Mouse (Mus musculus) liver, embryonic 11.5 days (tissue): ENCODE measurements around the gene Xpo6. TPM values are rescaled to one million over a fixed set of nuclear protein-coding genes. Genes with fewer than 3 reads are reported as not detected.

Source experiments
- ATAC-seq: fragments of 200-750 bp; cut with Nextera tagmentation; replicated peaks from 2 replicates; pipeline ENCODE4 v1.8.0; 2017; ENCODE audit warnings: moderate number of reproducible peaks, mild to moderate bottlenecking, moderate TSS enrichment, moderate library complexity; ENCODE audit not compliant: low FRiP score
- DNase-seq: peaks from one replicate; pipeline ENCODE4 v3.0.0-alpha.2; 2017; ENCODE audit warnings: low spot score
- H3K27ac ChIP-seq: fragments of 300-500 bp; sonication (generic); 2 replicates; pipeline ENCODE4 v1.5.1; 2014; ENCODE audit warnings: mild to moderate bottlenecking, low read depth, low read length, control low read depth
- H3K27me3 ChIP-seq: fragments of 300-500 bp; sonication (generic); replicated peaks from 2 replicates; pipeline ENCODE4 v1.6.1; 2014; ENCODE audit warnings: low read length, mixed read lengths; ENCODE audit not compliant: control insufficient read depth, insufficient read depth
- H3K36me3 ChIP-seq: fragments of 300-500 bp; sonication (generic); 2 replicates; pipeline ENCODE4 v1.6.1; 2014; ENCODE audit warnings: mild to moderate bottlenecking, low read length, moderate library complexity, mixed read lengths; ENCODE audit not compliant: control insufficient read depth, insufficient read depth
- H3K4me1 ChIP-seq: fragments of 300-500 bp; sonication (generic); replicated peaks from 2 replicates; pipeline ENCODE4 v1.6.1; 2014; ENCODE audit warnings: low read length, mixed read lengths; ENCODE audit not compliant: control insufficient read depth, insufficient read depth
- H3K4me2 ChIP-seq: fragments of 300-500 bp; sonication (generic); 2 replicates; pipeline ENCODE4 v1.6.1; 2014; ENCODE audit warnings: mild to moderate bottlenecking, control low read depth, moderate library complexity
- H3K4me3 ChIP-seq: fragments of 300-500 bp; sonication (generic); 2 replicates; pipeline ENCODE4 v1.5.1; 2014; ENCODE audit warnings: low read depth, low read length, control low read depth
- H3K9ac ChIP-seq: fragments of 300-500 bp; sonication (generic); 2 replicates; pipeline ENCODE4 v1.6.1; 2014; ENCODE audit warnings: low read depth, low read length, control low read depth
- H3K9me3 ChIP-seq: fragments of 300-500 bp; sonication (generic); 2 replicates; pipeline ENCODE4 v1.6.1; 2016; ENCODE audit warnings: low read length, inconsistent platforms, mixed read lengths; ENCODE audit not compliant: control insufficient read depth
- WGBS: fragments of 180-500 bp; shearing (Covaris S2); extraction: QIAGEN DNeasy Blood & Tissue Kit; methylation state at CpG from one replicate; pipeline ENCODE4 v1.1.7; 2014; 5-methylcytosine and 5-hydroxymethylcytosine counted together
- polyA plus RNA-seq: library from polyadenylated mRNA; unstranded; fragments of >200 nt; fragmentation: Nextera tagmentation; extraction: Ambion mirVana; gene quantifications from 2 replicates; pipeline ENCODE4 v1.2.1, GENCODE M21; 2014

Gene Xpo6
- polyA plus RNA-seq, 1 experiment from 2014 or later = 59.7 TPM

GRCm38 (mm10) chr7:126167426-126167825, 32.9 kb downstream of the Xpo6 start:
- no peak overlapping the region for H3K4me2 ChIP-seq
- H3K4me1 ChIP-seq = peaks cover 4% of the 10 kb centered on the region; the same call in 1 of the 2 replicates
- ATAC-seq = no peak
- DNase-seq = no peak
- H3K27ac ChIP-seq = no peak overlapping the region; the same call in 1 of the 2 replicates
- 42% methylated on average over 3 of the region's 3 CpGs for WGBS
- no peak overlapping the region for H3K9ac ChIP-seq
- H3K36me3 ChIP-seq = peaks cover 16% of the 10 kb centered on the region; the same call in 1 of the 2 replicates
- H3K27me3 ChIP-seq = no peaks in the 10 kb centered on the region
- no peaks in the 10 kb centered on the region for H3K9me3 ChIP-seq
- no peak overlapping the region for H3K4me3 ChIP-seq

GRCm38 (mm10) chr7:126166571-126166970, 33.7 kb downstream of the Xpo6 start:
- Histone ChIP-seq H3K4me2 (no peak overlapping the region), H3K9ac (no peak overlapping the region), H3K9me3 (no peaks in the 10 kb centered on the region), H3K4me1 (peaks cover 4% of the 10 kb centered on the region; the same call in 1 of the 2 replicates), H3K4me3 (no peak overlapping the region), H3K36me3 (peaks cover 10% of the 10 kb centered on the region; the same call in 1 of the 2 replicates), H3K27me3 (no peaks in the 10 kb centered on the region), H3K27ac (no peak overlapping the region)
- DNase-seq (no peak), ATAC-seq (no peak)

GRCm38 (mm10) chr7:126158238-126158637, 42.1 kb downstream of the Xpo6 start:
- H3K4me1 ChIP-seq = no peaks in the 10 kb centered on the region
- peaks cover 16% of the 10 kb centered on the region; the same call in 1 of the 2 replicates for H3K36me3 ChIP-seq
- H3K9ac ChIP-seq = no peak overlapping the region
- DNase-seq (no peak), ATAC-seq (no peak)
- H3K4me3 ChIP-seq = no peak overlapping the region
- no peaks in the 10 kb centered on the region for H3K27me3 ChIP-seq
- H3K4me2 ChIP-seq = no peak overlapping the region
- no peaks in the 10 kb centered on the region for H3K9me3 ChIP-seq
- no peak overlapping the region for H3K27ac ChIP-seq
- 89% methylated on average over 3 of the region's 3 CpGs for WGBS

GRCm38 (mm10) chr7:126155746-126156145, 44.6 kb downstream of the Xpo6 start:
- no peak overlapping the region for H3K4me3 ChIP-seq
- ATAC-seq (no peak), DNase-seq (no peak)
- H3K27ac ChIP-seq = no peak overlapping the region
- H3K36me3 ChIP-seq = peaks cover 24% of the 10 kb centered on the region
- no peaks in the 10 kb centered on the region for H3K9me3 ChIP-seq
- WGBS = 68% methylated on average over 1 of the region's 1 CpGs
- no peak overlapping the region for H3K9ac ChIP-seq
- no peaks in the 10 kb centered on the region for H3K27me3 ChIP-seq
- no peaks in the 10 kb centered on the region for H3K4me1 ChIP-seq
- no peak overlapping the region for H3K4me2 ChIP-seq

DNA sequence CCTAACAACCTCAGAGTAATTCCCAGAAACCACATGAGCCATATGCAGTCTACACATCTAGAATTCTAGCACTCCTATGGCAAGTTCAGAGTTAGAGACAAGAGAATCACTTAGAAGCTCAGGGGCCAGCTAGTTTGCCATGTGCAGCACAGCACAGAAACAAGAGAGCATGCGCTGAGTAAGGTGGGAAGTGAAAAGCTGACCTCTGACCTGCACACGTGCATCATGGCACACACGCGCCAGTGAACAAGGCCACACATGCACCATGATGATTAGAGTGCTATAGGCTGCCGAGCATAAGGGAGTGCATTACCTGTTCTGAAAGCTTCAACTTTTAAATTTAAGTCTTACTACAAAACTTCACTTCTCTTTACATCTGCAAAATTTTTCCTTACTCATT, 45.6 kb downstream of the Xpo6 start:
- ATAC-seq = no peak

GRCm38 (mm10) chr7:126152324-126152723, 48.0 kb downstream of the Xpo6 start:
- Histone ChIP-seq H3K4me1 (no peaks in the 10 kb centered on the region), H3K36me3 (peaks cover 27% of the 10 kb centered on the region), H3K4me2 (no peak overlapping the region), H3K9ac (no peak overlapping the region), H3K4me3 (no peak overlapping the region), H3K27ac (no peak overlapping the region), H3K9me3 (no peaks in the 10 kb centered on the region), H3K27me3 (no peaks in the 10 kb centered on the region)
- 84% methylated on average over 4 of the region's 4 CpGs for WGBS
- DNase-seq (no peak), ATAC-seq (no peak)

More for the DNA sequence above, 45.6 kb downstream of the Xpo6 start:
- Histone ChIP-seq H3K9ac (no peak overlapping the region), H3K27me3 (no peaks in the 10 kb centered on the region), H3K4me3 (no peak overlapping the region), H3K9me3 (no peaks in the 10 kb centered on the region), H3K4me1 (no peaks in the 10 kb centered on the region), H3K36me3 (peaks cover 22% of the 10 kb centered on the region), H3K27ac (no peak overlapping the region), H3K4me2 (no peak overlapping the region)
- DNase-seq = no peak
- 92% methylated on average over 5 of the region's 5 CpGs for WGBS

GRCm38 (mm10) chr7:126146156-126146555, 54.1 kb downstream of the Xpo6 start:
- Histone ChIP-seq H3K27ac (no peak overlapping the region), H3K36me3 (peaks cover 22% of the 10 kb centered on the region), H3K27me3 (no peaks in the 10 kb centered on the region), H3K4me1 (no peaks in the 10 kb centered on the region), H3K9me3 (no peaks in the 10 kb centered on the region), H3K4me2 (no peak overlapping the region), H3K4me3 (no peak overlapping the region), H3K9ac (no peak overlapping the region)
- ATAC-seq (no peak), DNase-seq (no peak)
- WGBS = 95% methylated on average over 1 of the region's 1 CpGs

- H3K27me3 ChIP-seq = no peaks in the 10 kb centered on the region
- H3K4me2 ChIP-seq = no peak overlapping the region
- H3K4me1 ChIP-seq = no peaks in the 10 kb centered on the region
- no peak for ATAC-seq
- 88% methylated on average over 2 of the region's 2 CpGs for WGBS
- no peak overlapping the region for H3K9ac ChIP-seq
- no peaks in the 10 kb centered on the region for H3K9me3 ChIP-seq
- peaks cover 24% of the 10 kb centered on the region for H3K36me3 ChIP-seq
- no peak for DNase-seq
- H3K4me3 ChIP-seq = no peak overlapping the region
- H3K27ac ChIP-seq = no peak overlapping the region
These were observed 55.9 kb downstream of the Xpo6 start for GRCm38 (mm10) chr7:126144364-126144763.

- peaks cover 17% of the 10 kb centered on the region; the same call in 1 of the 2 replicates for H3K36me3 ChIP-seq
- H3K4me1 ChIP-seq = no peaks in the 10 kb centered on the region
- no peaks in the 10 kb centered on the region for H3K27me3 ChIP-seq
- 95% methylated on average over 5 of the region's 5 CpGs for WGBS
- DNase-seq (no peak), ATAC-seq (no peak)
- H3K4me2 ChIP-seq = no peak overlapping the region
- H3K4me3 ChIP-seq = no peak overlapping the region
- H3K9ac ChIP-seq = no peak overlapping the region
- no peaks in the 10 kb centered on the region for H3K9me3 ChIP-seq
- H3K27ac ChIP-seq = no peak overlapping the region
These were observed 62.5 kb downstream of the Xpo6 start for GRCm38 (mm10) chr7:126137850-126138249.
